Mouse (Mus musculus) lung, embryonic 14.5 days (tissue): ENCODE data around the gene Uggt1. TPM values are rescaled to one million over a fixed set of nuclear protein-coding genes. Genes with fewer than 3 reads are reported as not detected.

Experiments
- ATAC-seq: fragments of 200-750 bp; cut with Nextera tagmentation; 2 replicates; pipeline ENCODE4 v1.8.0; 2017; ENCODE audit warnings: mild to moderate bottlenecking, moderate TSS enrichment, moderate library complexity; ENCODE audit not compliant: insufficient read depth
- DNase-seq: peaks from one replicate; pipeline ENCODE4 v3.0.0-alpha.2; 2015
- H3K27ac ChIP-seq: fragments of 300-500 bp; sonication (generic); 2 replicates; pipeline ENCODE4 v1.5.1; 2014; ENCODE audit warnings: low read depth, mild to moderate bottlenecking, moderate library complexity
- H3K27me3 ChIP-seq: fragments of 300-500 bp; sonication (generic); 2 replicates; pipeline ENCODE4 v1.6.1; 2014; ENCODE audit warnings: low read length, control low read depth; ENCODE audit not compliant: insufficient read depth
- H3K36me3 ChIP-seq: fragments of 300-500 bp; sonication (generic); 2 replicates; pipeline ENCODE4 v1.6.1; 2014; ENCODE audit warnings: control low read depth; ENCODE audit not compliant: insufficient read depth
- H3K4me1 ChIP-seq: fragments of 300-500 bp; sonication (generic); 2 replicates; pipeline ENCODE4 v1.6.1; 2014; ENCODE audit warnings: antibody characterized with exemption, control low read depth; ENCODE audit not compliant: insufficient read depth
- H3K4me2 ChIP-seq: fragments of 300-500 bp; sonication (generic); 2 replicates; pipeline ENCODE4 v1.6.1; 2014; ENCODE audit warnings: mild to moderate bottlenecking
- H3K4me3 ChIP-seq: fragments of 300-500 bp; sonication (generic); 2 replicates; pipeline ENCODE4 v1.5.1; 2014; ENCODE audit warnings: low read depth, low read length
- H3K9ac ChIP-seq: fragments of 300-500 bp; sonication (generic); 2 replicates; pipeline ENCODE4 v1.6.1; 2014
- H3K9me3 ChIP-seq: fragments of 300-500 bp; sonication (generic); 2 replicates; pipeline ENCODE4 v1.6.1; 2016; ENCODE audit warnings: low read depth, low read length, control low read depth
- CTCF ChIP-seq: IDR thresholded peaks from 2 replicates; pipeline ENCODE4 v1.5.1; 2016; ENCODE audit warnings: antibody characterized with exemption, low read depth
- WGBS: fragments of 180-500 bp; shearing (Covaris S2); extraction: QIAGEN DNeasy Blood & Tissue Kit; methylation state at CpG from one replicate; pipeline ENCODE4 v1.1.7; 2014; 5-methylcytosine and 5-hydroxymethylcytosine counted together
- polyA plus RNA-seq: library from polyadenylated mRNA; unstranded; fragments of >200 nt; fragmentation: Nextera tagmentation; extraction: Ambion mirVana; gene quantifications from 2 replicates; pipeline ENCODE4 v1.2.1, GENCODE M21; 2014

Gene Uggt1
- polyA plus RNA-seq, 1 experiment from 2014 or later, result 80.4 TPM

- Histone ChIP-seq H3K4me1 (peaks cover 10% of the 10 kb centered on the region), H3K9ac (no peak overlapping the region), H3K36me3 (no peaks in the 10 kb centered on the region), H3K9me3 (no peaks in the 10 kb centered on the region), H3K4me2 (no peak overlapping the region), H3K27me3 (no peaks in the 10 kb centered on the region), H3K27ac (no peak overlapping the region), H3K4me3 (no peak overlapping the region)
- no peak for TF ChIP-seq CTCF
- ATAC-seq (no peak), DNase-seq (no peak)
- 69% methylated on average over 13 of the region's 13 CpGs for WGBS
These were observed 31.3 kb upstream of the Uggt1 start for GRCm38 (mm10) chr1:36275635-36276389.

DNA sequence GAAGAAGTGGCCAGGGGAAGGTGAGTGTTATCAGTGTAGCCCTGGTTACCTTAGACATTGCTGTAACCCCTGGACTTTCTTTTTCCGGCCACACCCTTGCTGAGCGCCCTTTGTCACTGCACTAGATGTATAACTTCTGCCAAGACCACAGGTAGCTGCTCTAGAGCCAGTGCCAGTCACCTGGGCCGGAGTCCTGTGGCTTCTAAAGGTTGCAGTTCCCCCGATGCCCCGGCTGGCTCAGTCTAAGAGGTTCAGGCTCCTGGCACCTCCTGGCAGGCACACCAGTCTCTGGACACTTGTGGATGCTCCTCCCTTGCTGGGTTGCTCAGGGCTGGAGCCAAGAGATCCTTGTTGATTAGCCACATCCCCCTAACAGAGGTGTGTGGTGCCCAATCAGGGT is 29.9 kb upstream of the Uggt1 start, which contains the start of gene Neurl3:
Neurl3 (minus strand) TSS at position 225 of the 400 bp plus-strand sequence.
- TF ChIP-seq CTCF, result no peak
- Histone ChIP-seq H3K27me3 (no peaks in the 10 kb centered on the region; the same call in 1 of the 2 replicates), H3K4me3 (no peak within 1 kb of the TSS), H3K9me3 (no peaks in the 10 kb centered on the region), H3K9ac (peak within 1 kb of the TSS; percentile 13; the same call in 1 of the 2 replicates), H3K36me3 (no peaks in the 10 kb centered on the region), H3K4me1 (peaks cover 13% of the 10 kb centered on the region), H3K27ac (no peak within 1 kb of the TSS), H3K4me2 (peak within 1 kb of the TSS; percentile 39)
- ATAC-seq (no peak), DNase-seq (no peak)
- 83% methylated on average over 5 of the region's 5 CpGs for WGBS

DNA sequence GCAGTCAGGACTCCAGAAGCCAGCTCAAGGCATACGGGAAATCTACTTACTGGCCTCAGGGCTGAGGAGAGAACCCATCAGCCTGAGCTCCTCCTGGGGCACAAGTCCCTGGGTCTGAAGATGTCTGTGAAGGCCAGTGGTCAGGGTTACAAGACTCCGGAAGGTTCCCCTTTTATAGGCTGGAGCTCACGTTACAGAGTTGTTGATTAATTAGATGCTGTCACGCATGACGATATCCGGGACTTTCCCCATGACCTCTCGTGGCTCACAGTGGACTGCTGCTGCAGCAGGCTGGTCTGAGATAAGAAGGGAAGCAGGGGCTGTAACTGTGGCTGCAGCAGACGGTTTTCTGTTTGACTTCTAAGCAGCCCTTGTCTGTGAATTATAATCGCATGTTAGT is 28.8 kb upstream of the Uggt1 start:
- Histone ChIP-seq H3K9ac (peak overlapping the region; percentile 13; the same call in 1 of the 2 replicates), H3K4me3 (no peak overlapping the region), H3K9me3 (no peaks in the 10 kb centered on the region), H3K27me3 (no peaks in the 10 kb centered on the region; the same call in 1 of the 2 replicates), H3K4me2 (peak overlapping the region; percentile 39), H3K4me1 (peaks cover 15% of the 10 kb centered on the region), H3K36me3 (no peaks in the 10 kb centered on the region), H3K27ac (peak overlapping the region; percentile 71)
- ATAC-seq (peak; percentile 32; the same call in 1 of the 2 replicates), DNase-seq (peak; percentile 62)
- WGBS, result 7% methylated on average over 9 of the region's 9 CpGs
- no peak for TF ChIP-seq CTCF

- DNase-seq, result peak; percentile 41
- Histone ChIP-seq H3K27ac (no peak overlapping the region; the same call in 1 of the 2 replicates), H3K9me3 (no peaks in the 10 kb centered on the region), H3K36me3 (no peaks in the 10 kb centered on the region), H3K27me3 (no peaks in the 10 kb centered on the region; the same call in 1 of the 2 replicates), H3K4me3 (no peak overlapping the region), H3K9ac (no peak overlapping the region), H3K4me2 (peak overlapping the region; percentile 39; the same call in 1 of the 2 replicates), H3K4me1 (peaks cover 15% of the 10 kb centered on the region)
- 46% methylated on average over 5 of the region's 5 CpGs for WGBS
- TF ChIP-seq CTCF, result no peak
- peak; percentile 10; the same call in 1 of the 2 replicates for ATAC-seq
These were observed 28.0 kb upstream of the Uggt1 start for GRCm38 (mm10) chr1:36272546-36272945.

DNA sequence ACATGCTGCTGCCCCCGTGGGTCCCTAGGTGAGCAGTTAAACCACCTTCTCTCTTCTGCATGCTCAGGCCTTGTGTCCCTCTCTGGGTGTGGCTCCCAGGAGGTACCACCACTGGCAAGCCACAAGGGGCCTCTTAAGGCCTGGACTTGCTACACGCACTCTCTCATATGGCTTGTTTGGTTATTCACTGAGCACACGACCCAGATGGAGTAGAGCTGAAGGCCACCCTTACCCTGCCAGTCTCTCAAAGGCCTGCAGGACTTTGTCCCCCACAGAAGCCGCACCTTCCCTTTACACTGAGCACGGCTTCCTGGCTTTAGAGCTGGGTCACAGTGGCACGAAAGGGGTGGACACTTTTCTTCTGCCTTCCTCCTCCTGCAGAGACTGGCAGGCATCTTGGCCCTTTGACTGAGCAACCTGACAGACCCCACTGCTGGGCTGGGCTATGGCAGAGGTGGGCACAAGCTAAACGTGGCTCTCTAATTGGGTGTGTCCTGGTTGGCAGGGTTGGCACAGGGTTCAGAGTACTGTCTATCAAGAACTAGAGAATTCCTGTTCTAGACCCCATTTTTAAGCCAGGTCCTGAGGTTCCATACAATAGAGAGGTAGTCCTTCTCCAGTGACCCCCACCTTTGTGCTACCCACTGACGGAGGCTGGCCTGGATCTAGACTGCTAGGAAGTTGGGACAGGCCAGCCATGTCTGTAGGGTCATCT is 27.2 kb upstream of the Uggt1 start:
- Histone ChIP-seq H3K4me3 (no peak overlapping the region), H3K4me2 (peak overlapping the region; percentile 31; the same call in 1 of the 2 replicates), H3K9me3 (no peaks in the 10 kb centered on the region), H3K36me3 (no peaks in the 10 kb centered on the region), H3K27ac (no peak overlapping the region), H3K27me3 (no peaks in the 10 kb centered on the region; the same call in 1 of the 2 replicates), H3K4me1 (peaks cover 15% of the 10 kb centered on the region), H3K9ac (no peak overlapping the region)
- 72% methylated on average over 8 of the region's 8 CpGs for WGBS
- ATAC-seq (no peak), DNase-seq (no peak)
- no peak for TF ChIP-seq CTCF

DNA sequence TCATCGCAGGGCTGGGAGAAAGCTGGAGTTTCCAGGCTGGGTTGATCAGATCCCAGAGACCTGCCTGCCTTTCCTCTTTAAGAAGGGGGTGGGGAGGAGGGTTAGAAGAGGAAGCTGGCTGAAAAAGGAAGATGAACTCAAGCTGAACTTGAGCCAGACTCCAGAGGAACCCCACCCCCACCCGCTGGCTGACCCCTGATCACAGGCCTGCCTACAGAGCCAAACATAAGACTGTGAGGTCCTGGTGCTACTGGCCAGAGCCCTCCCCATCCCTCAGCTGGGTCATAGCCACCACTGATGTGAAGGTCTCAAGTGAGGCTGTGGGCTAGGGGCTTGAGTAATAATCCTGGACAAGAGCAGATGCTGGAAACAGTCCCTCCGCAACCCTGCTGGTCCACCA is 26.1 kb upstream of the Uggt1 start:
- H3K36me3 ChIP-seq, result no peaks in the 10 kb centered on the region
- H3K4me1 ChIP-seq, result peaks cover 15% of the 10 kb centered on the region
- TF ChIP-seq CTCF, result no peak
- DNase-seq (peak; percentile 68), ATAC-seq (peak; percentile 67)
- H3K27ac ChIP-seq, result peak overlapping the region; percentile 3; the same call in 1 of the 2 replicates
- peak overlapping the region; percentile 3; the same call in 1 of the 2 replicates for H3K4me2 ChIP-seq
- no peaks in the 10 kb centered on the region for H3K9me3 ChIP-seq
- H3K4me3 ChIP-seq, result no peak overlapping the region
- H3K9ac ChIP-seq, result no peak overlapping the region
- WGBS, result 36% methylated on average over 3 of the region's 3 CpGs
- no peaks in the 10 kb centered on the region; the same call in 1 of the 2 replicates for H3K27me3 ChIP-seq
